Mouse (Mus musculus): ENCODE results near the gene Asxl1. TPM values are rescaled to one million over a fixed set of nuclear protein-coding genes. Genes with fewer than 3 reads are reported as not detected.

The Asxl1 gene
- polyA plus RNA-seq, 1 experiment: 11.8 TPM

DNA sequence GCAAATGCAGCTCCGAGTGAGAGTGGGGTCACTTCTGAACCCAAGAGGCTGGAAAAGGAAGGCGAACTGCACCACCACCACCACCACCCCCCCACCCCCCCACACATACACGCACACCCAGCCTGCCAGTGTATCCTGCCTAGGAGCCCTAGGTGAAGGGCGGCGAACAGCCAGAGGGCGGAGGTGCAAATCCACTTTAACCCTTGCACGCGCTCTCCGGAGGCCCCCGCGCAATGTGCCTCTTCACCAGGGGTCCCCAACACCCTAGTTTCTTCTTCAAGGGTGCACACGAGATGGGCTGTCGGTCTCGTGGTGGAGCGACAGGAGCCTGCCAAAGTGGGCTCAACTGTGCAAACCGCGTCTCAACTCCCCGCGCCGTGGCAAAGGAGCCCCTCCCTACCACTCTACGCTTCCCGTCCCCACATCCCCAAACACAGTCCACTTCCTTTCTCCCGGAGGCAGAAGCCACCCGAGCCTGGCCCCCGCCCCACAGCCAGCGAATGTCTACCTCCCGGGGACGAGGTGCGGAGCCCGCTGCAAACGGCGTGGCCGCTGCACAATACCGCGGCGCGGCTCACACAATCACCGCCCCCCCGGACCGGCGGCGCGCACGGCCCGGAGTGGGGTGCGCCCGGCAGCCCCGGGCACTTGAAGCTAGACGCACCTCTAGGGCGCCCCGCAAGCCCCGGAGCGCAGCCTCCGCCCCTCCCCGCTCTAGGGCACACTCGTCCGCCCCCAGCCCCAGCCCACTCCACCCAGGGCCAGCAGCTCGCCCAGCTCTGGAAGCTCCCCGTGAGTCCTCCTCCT is 98.0 kb downstream of the Asxl1 start:
- no peak for DNase-seq (ENCODE audit: low read depth)

DNA sequence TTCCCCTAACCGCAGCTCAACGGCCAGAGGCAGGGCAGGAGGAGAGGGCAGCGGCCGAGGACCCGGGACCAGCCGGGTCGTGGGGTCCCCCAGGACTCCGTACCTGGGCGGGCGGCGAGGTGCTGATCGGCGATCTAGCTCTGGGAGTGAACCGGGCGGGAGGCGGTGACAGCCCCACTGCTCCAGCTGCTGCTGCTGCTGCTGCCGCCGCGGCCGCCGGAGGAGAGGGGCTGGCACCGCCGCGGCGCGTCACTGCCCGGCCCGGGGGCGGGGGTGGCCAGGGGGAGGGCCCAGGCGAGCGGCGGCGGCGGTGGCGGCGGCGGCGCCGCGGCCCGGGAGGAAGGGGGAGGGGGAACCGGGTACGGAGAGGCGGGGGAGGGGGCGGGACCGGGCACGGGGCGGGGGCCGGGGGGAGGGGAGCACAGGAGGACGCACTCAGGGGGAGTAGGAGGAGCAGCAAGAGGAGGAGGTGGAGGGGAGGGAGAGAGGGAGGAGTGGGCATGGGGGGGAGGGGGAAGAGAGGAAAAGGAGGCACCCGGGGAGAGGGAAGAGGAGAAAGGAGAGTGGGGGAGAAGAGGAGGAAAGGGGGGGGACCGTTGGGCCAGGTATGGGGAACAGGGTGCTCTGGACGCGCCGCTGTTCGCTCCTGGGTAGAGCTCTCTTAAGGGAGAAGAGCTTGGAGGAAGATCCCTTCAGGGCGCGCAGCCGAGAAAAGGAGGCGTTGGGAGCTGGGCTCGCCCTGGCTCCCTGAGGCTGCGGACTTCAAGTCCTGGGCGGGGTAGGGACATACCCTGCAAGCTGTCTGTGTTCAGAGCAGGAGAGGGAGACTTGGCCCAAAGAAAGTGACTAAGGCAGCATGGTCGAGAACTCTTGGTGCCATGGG is 98.9 kb downstream of the Asxl1 start:
- no peak for DNase-seq (ENCODE audit: low read depth)

DNA sequence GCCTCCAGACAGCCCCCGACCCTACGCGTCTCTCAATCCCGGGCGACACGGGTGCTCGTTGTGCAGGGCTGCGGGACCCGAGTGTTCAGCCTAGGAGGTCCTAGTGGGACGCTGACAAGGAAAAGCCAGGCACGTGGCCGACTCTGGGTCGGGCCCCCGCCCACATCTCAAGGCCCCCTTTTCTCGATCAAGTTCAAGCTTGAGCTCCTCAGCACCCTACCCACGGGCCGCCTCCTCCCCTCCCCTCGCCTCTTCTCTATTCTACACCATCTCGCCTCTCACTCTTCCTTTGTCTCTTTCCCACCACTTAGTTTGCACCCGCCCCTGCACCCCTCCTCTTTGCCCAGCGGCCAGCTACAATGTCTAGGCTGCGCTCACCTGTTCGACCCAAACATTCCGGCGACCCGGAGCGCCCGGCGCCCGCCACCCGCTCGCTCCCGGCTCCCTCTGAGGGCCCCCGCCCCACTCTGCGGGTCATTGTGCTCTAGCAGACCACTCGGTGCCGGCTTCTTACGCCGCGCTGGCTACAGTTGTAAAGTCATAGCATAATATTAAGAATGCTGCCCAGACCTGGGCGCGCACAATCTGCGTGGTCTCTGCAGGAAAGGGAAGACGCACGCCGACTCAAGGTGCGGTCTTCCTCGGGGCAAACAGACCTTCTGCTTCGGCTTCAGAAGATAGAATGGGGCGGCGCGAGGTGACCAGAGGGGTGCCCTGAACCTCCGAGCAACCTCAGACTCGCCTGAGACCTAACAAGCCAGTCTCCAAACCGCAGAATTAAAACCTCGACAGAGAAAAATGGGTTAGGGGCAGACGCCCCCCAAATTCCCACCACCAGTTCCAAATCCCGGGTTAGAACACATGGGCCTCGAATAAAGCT is 99.7 kb downstream of the Asxl1 start:
- no peak for DNase-seq (ENCODE audit: low read depth)

DNA sequence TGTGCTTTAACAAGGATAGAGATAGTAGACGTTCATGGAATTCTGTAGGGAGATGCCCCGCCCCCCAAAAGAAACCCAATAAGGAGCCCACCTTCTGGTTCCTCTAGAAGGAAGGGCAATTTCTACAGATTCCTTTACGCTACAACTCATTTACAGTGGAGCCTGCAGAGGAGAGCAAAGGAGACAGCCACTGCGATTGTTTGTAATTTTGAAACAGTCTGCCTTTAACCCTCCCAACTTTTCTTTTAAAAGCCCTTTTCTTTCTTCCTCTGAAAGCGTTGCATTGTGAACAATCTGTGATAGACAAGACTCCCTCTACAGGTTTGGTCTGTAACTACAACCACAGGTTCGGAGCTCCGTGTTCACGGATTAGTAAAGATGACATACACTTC is 100.4 kb downstream of the Asxl1 start:
- DNase-seq (ENCODE audit: low read depth): no peak

DNA sequence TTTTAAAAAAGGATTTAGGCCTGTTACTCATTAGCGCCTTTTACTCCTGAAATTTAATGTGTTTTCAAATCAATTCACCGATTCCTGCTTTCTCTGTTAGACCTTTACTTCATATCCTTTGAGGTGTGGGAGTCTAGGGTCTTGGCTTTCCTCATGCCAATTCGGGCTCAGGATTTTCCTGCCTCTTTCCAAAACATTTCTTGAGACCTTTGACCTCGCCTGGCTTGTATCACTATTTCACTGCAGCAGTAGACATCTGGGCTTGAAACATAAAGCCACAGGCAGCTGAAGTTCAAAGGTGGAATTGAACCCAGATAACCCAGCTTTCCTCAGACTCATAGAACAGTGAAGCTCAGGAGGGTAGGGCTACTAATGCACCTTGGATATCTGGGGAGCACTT is 100.8 kb downstream of the Asxl1 start:
- no peak for DNase-seq (ENCODE audit: low read depth)

DNA sequence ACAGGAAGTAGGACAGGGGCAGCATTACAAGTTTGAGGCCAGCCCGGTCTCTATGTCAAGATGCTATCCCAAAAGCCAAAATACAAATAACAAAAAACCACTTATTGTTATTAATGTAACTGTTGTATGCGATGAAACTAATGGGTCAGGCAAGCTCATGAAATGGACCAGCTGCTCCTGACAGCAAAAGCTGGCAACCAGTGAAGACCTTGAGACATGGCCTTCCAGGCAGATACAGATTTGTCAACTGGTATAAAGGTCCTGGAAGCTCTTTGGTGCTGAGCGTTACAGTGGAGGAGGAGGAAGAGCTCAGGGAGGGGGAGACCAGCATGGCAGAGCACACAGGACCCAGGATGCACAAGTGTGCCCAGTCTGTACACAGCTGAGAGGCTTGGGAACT is 102.1 kb downstream of the Asxl1 start:
- no peak for DNase-seq (ENCODE audit: low read depth)

DNA sequence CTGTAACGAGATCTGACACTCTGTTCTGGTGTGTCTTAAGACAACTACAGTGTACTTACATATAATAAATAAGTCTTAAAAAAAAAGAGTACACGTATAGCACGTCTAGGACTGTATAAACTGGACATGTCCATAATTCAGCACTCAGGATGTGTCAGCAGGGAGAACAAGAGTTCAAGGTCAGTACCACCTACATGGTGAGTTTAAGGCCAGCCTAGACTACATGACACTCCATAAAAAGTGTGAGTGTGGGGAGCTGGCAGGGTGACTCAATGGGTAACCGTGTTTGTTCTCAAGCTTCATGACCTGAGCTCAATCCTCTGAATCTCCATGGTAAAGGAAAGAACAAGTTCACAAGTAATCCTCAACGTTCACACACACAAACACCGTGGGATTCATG is 102.9 kb downstream of the Asxl1 start:
- DNase-seq (ENCODE audit: low read depth): no peak

Other genes with a start within 250 kb of the Asxl1 start
- 4.3 and 4.4 TPM in 2 replicates for gene Hck, start 237.4 kb upstream of the Asxl1 start, polyA plus RNA-seq (2012; rRNA removed)
- 55.5 and 67.1 TPM in 2 replicates for gene Tm9sf4, start 184.5 kb upstream of the Asxl1 start, polyA plus RNA-seq (2012; rRNA removed)
- gene Tspyl3, start 120.4 kb upstream of the Asxl1 start, polyA plus RNA-seq (2012; rRNA removed): 4.1 and 4.5 TPM in 2 replicates
- 5.1 and 8.2 TPM in 2 replicates for gene Plagl2, start 104.4 kb upstream of the Asxl1 start, polyA plus RNA-seq (2012; rRNA removed)
- gene Pofut1, start 104.3 kb upstream of the Asxl1 start, polyA plus RNA-seq (2012; rRNA removed): 26.6 and 35.5 TPM in 2 replicates
- 11.3 and 13.3 TPM in 2 replicates for gene Kif3b, start 54.4 kb upstream of the Asxl1 start, polyA plus RNA-seq (2012; rRNA removed)
- not detected in 2 replicates for gene 4930404H24Rik, start 147.0 kb downstream of the Asxl1 start, polyA plus RNA-seq (2012; rRNA removed)
- 14.1 and 19.4 TPM in 2 replicates for gene Nol4l, start 184.1 kb downstream of the Asxl1 start, polyA plus RNA-seq (2012; rRNA removed)